Mouse (Mus musculus) embryonic facial prominence, embryonic 12.5 days (tissue): ENCODE measurements around the gene Pbx2. TPM values are rescaled to one million over a fixed set of nuclear protein-coding genes. Genes with fewer than 3 reads are reported as not detected.

Source experiments
- polyA plus RNA-seq: library from polyadenylated mRNA; unstranded; fragments of >200 nt; fragmentation: Nextera tagmentation; extraction: Ambion mirVana; gene quantifications from 2 replicates; pipeline ENCODE4 v1.2.1, GENCODE M21; 2016

Gene Pbx2
- polyA plus RNA-seq, 1 experiment from 2014 or later: 28.0 TPM

Other genes with a start within 250 kb of the Pbx2 start
- not detected in 2 replicates for gene Btnl2, start 236.4 kb upstream of the Pbx2 start, polyA plus RNA-seq
- not detected in 2 replicates for gene Btnl1, start 214.1 kb upstream of the Pbx2 start, polyA plus RNA-seq
- 0.81 and 1.00 TPM in 2 replicates for gene BC051142, start 192.4 kb upstream of the Pbx2 start, polyA plus RNA-seq
- not detected in 2 replicates for gene Btnl4, start 113.9 kb upstream of the Pbx2 start, polyA plus RNA-seq
- gene Btnl6, start 73.9 kb upstream of the Pbx2 start, polyA plus RNA-seq: not detected in 2 replicates
- gene Notch4, start 27.0 kb upstream of the Pbx2 start, polyA plus RNA-seq: 6.9 TPM in 2 replicates
- 3.5 and 6.3 TPM in 2 replicates for gene Gpsm3, start 1.5 kb upstream of the Pbx2 start, polyA plus RNA-seq
- 3.1 and 3.5 TPM in 2 replicates for gene Ager, start 6.6 kb downstream of the Pbx2 start, polyA plus RNA-seq
- 139 TPM in 2 replicates for gene Rnf5, start 12.4 kb downstream of the Pbx2 start, polyA plus RNA-seq
- 54.8 and 62.8 TPM in 2 replicates for gene Agpat1, start 13.0 kb downstream of the Pbx2 start, polyA plus RNA-seq
- 7.0 and 10.1 TPM in 2 replicates for gene Egfl8, start 24.7 kb downstream of the Pbx2 start, polyA plus RNA-seq
- 18.0 and 18.8 TPM in 2 replicates for gene Ppt2, start 37.2 kb downstream of the Pbx2 start, polyA plus RNA-seq
- gene Prrt1, start 38.3 kb downstream of the Pbx2 start, polyA plus RNA-seq: 0.52 and 0.56 TPM in 2 replicates
- gene Fkbpl, start 53.5 kb downstream of the Pbx2 start, polyA plus RNA-seq: 16.6 and 16.8 TPM in 2 replicates
- 110 TPM in 2 replicates for gene Atf6b, start 55.9 kb downstream of the Pbx2 start, polyA plus RNA-seq
- gene Tnxb, start 79.3 kb downstream of the Pbx2 start, polyA plus RNA-seq: 0.01 and 0.05 TPM in 2 replicates
- 0.05 TPM in 1 of 2 replicates, not detected in the other for gene C4b, start 152.6 kb downstream of the Pbx2 start, polyA plus RNA-seq
- gene Cyp21a1, start 213.3 kb downstream of the Pbx2 start, polyA plus RNA-seq: not detected in 2 replicates
- 21.5 and 23.8 TPM in 2 replicates for gene Stk19, start 245.7 kb downstream of the Pbx2 start, polyA plus RNA-seq
- gene Dxo, start 245.8 kb downstream of the Pbx2 start, polyA plus RNA-seq: 65.5 and 77.7 TPM in 2 replicates